Mouse (Mus musculus): ENCODE results near the gene Cfap46.
A peak's percentile ranks its signal among the peaks of the same experiment; 100 is the strongest.
"Not testable (repeated sequence)": the region's sequence is repeated elsewhere in the genome, so short reads cannot be mapped to it uniquely, and the experiment has no call there.

The Cfap46 gene

DNA sequence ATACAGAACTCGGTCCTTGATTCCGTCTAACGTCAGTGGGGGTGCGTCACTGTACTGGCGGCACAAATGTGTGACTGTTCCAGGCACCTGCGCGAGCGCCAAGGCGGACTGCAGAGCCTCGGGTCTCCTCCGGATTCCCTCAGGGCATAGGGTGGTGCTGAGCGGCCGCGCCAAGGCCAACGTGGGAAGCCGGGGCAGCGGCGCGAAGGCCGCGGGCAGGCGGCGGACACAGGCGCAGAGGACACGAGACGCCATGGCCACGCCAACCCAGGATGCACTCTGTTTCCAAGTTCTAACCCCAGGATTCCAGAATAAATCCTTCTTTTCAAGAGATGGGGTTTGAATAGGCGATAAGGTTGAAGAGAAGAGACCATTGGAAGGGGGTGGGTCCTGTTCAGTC lies 23.7 kb downstream of the Cfap46 start:
- not testable (repeated sequence) for DNase-seq

GRCm38 (mm10) chr7:139649698-139650097 lies 33.9 kb downstream of the Cfap46 start:
- DNase-seq = no peak

DNA sequence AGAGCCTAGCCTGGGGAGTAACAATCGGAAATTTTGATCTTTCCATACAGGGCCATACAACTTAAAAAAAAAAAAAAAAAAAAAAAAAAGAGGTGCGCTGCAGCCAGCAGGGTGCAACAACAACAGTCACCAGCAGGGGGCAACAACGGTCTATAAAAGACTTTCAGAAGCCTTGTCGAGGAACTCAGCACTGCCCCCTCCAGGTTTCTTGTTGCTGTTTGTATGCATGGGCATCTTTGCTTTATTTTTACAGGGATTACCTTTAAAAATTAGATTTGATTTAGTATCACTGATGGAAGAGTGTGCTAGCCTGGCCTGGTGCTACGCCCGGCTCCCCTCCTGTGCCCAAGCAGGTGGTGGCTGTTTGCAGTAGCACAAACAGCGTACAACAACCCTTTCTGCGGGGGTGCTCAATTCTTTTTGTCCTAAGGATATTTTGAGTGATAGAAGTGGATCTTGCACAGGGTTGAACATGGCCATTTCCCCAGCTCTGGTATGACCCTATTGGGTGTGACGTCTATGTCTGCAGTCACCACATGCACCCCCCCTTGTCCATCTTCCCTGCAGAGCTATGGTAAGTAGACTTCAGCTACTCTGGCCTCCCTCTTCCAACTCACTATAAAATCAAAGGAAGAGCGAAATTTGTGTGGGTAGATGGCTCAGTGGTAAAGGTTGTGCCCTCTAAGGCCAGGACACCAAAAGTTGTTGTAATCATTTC lies 35.4 kb downstream of the Cfap46 start:
- peak; percentile 86 for DNase-seq

DNA sequence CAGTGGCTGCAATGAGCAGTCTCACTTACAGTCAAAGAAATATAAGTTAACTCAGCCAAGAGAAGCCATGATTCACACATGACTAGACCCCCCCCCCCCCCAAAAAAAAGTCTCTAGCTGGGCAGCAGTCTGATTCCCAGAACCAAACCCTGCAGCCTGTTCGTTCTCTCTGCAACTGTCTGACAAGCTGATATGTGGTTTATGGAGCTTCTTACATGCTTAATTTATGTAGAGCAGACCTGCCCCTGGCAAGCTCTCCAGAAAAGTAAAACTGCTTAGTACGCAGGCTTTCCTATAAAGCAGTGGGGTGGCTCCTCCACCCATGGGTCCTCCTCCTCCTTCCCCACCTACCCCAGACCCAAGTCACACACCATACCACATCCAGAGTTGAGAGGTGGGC lies 50.2 kb downstream of the Cfap46 start:
- no peak for DNase-seq

DNA sequence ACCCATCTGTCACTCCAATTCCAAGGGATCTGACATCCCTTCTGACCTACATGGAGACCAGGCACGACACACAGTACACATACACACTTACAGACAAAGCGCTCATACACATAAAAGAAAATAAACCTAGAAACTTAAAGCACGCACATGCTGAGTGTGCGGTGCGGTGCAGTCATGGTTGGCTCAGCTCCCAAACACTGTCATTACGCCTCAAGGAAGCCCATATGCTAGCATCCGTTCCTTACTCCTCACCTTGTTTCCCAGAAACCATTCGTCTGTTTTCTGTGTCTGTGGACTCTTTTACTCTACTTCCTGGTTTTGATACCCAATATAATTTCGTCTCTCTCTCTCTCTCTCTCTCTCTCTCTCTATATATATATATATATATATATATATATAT lies 58.5 kb downstream of the Cfap46 start:
- no peak for DNase-seq

DNA sequence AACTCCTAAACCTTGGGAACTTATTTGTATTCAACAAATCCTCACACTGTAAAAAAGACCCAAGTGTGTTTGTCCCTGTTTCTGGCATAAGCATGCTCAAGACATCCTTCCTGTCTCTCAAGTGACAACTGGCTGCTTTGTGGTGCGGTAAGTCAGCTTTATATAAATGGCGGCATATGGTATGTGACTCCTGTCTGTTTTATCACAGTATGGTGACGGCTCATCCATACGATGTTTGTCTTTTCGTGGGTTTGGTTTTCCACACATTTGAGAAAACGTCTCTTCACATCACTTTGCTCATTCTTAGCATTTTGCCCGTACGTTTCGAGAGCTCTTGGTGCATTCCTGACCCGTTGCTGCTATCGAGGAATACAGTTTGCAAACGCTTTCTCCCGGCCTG lies 61.0 kb downstream of the Cfap46 start:
- DNase-seq = no peak

- peak; percentile 54 for DNase-seq
These were observed 67.5 kb downstream of the Cfap46 start for GRCm38 (mm10) chr7:139615767-139616766.

- DNase-seq = no peak
These were observed 73.3 kb downstream of the Cfap46 start for GRCm38 (mm10) chr7:139610328-139610727.

DNA sequence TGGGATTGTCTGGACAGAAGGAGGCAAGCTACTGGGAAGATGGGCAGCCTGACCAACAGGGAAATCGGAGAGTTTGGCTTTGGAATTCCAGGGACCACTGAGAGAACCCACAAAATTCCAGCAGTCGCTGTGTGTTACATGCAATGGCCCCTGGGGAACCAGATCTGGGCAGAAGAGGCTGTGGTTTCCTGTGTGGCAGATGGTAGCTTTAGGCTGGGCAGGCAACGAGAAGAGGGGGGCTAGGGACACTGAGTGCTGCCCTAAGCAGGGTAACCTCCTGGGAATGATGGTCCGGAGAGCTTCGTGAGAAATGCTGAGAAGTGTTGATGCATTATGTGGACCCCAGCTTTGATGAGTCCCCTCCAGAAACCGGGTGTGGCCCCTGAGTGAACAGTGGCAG lies 87.8 kb downstream of the Cfap46 start:
- no peak for DNase-seq

DNA sequence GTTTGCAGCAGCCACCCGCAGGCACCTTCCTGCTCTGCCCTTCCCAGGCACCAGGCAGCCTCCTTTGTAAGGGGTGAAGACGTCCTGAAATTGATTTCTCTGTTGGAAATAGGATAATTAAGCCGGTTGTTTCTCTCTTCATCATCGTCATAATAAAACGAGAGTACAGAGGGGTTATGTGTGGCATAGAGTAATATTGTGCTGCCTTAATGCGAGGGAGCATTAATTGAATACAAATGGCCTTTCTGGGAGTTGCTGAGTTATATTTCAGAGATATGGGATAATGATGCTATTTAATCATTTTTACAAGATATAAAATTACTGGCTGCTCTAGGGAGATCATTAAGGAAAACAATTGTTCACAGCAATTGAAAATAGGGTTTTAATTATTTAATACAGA lies 88.3 kb downstream of the Cfap46 start:
- no peak for DNase-seq

- no peak for DNase-seq
These were observed 92.3 kb downstream of the Cfap46 start for GRCm38 (mm10) chr7:139591311-139591710.

DNA sequence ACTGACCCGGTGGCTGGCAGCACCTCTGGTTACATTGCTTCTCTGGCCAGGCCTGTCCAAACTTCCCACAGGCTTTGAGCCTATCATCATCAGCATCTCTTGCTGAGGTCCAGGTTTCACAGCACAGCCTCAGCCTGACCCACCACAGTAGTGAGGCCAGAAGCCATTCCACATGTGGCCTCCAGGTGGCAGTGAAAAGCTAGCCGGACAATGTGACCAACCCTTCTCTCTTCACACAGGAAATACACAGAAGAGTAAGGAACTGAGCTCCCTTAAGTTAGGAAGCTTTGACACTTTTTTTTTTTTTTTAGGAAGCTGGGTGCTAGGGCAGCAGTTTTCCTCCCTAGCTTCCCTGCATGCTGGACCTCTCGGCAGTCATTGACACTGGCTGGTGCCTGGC lies 93.3 kb downstream of the Cfap46 start:
- no peak for DNase-seq

- no peak for DNase-seq
These were observed 95.7 kb downstream of the Cfap46 start for GRCm38 (mm10) chr7:139587919-139588318.

DNA sequence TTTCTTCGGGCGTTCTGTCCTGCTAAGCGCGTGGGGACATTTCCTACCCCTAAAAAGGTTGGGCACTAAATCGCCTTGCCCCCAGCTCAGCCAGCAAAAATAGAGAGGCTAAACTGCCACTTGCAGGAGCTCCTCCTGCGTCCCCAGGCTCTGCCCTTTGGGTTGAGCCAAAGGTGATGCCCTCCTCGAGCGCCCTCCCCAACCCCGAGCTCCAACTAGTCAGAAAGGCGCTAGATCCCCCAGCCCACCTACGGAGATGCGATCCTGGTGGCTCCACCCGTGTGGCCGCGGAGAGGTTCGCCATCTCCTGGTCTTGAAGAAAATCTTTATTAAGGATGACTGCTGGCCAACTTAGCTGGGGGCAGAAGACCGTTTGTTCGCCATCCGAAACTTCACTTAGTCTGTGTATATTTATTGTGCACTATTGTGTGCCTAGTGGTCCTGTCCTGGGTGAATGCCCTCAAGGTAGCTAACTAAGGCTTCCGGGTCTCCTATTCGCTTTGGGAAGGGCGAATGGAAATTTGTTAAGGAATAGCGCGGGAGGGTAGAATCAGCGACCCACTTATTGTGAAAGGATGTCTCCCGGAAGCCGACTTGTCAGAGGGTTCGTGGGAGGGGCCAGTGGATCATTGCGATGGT lies 98.3 kb downstream of the Cfap46 start:
- no peak for DNase-seq

- DNase-seq = no peak
These were observed 99.1 kb downstream of the Cfap46 start for GRCm38 (mm10) chr7:139584221-139585175.

DNA sequence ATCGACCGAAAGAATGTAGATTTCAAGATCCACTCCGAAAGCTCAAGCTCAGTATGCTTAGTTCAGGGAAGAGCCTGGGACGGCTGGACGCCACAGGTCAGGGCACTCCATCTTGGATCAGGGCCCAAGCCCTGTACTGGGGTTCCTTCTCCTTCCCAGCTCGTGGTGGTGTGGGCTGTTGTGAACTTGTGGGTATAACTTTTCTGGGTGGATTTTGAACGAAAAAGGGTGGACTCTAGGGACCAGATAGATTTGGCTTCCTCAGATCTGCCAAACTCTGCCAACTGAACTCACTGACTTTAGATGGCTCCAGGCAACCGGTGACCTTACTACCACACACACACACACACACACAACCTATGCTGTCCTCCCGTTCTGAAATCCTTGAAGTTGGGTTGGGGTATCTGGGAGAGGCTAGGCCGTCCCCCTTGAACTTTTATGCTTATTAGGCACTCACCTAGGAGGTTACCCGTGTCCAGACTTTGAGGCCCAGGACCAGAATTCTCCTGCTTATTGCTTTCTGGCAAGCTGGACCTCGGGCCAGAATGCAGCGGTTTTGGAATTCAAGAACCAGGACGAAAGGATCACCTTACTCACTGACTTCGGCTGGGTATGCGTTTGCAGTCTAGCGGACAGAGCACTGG lies 100.4 kb downstream of the Cfap46 start:
- no peak for DNase-seq

- peak; percentile 70 for DNase-seq
These were observed 101.0 kb downstream of the Cfap46 start, which contains the start of gene Nkx6-2 for GRCm38 (mm10) chr7:139582595-139582994. Nkx6-2 (minus strand) TSS chr7:139582797.

- DNase-seq = no peak
These were observed 101.6 kb downstream of the Cfap46 start for GRCm38 (mm10) chr7:139581801-139582571.

DNA sequence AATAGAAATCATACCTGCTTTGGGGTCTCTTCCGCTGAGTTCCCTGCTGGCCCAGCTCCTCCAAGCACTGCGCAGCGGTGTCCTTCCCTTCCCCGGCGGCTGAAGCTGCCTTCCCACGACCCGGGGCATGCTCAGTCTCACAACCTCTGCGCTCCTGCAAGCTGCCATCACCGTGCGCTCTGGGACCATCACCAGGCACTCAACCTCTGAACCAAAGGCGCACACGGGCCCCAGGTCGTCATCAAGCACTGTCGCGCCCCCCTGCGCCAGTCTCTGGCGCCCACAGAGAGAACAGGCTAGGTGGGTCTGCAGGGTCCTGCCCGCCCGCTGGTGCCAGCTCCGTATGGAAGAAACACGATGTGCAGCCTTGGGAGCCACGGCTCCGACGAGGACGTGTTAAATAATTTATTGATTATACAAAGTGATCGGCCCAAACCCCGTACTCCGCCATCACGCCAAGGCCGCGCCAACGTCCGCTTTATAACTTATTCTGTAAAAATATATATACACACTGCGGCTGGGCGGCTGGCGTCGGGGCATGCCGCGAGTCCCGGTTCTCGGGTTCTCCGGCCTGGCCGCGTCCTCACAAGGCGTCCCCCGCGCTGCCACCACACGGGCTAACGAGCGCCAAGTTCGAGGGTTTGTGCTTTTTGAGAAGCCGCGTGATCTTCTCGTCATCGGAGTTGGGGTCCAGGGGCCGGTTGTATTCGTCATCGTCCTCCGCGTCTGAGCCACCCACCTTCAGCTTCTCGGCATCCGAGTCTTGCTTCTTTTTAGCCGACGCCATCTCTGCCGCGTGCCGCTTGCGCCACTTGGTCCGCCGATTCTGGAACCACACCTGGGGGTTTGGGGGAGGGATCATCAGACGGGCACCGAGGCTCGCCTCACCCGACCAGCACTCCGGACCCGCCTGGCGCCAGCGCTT lies 102.5 kb downstream of the Cfap46 start:
- no peak for DNase-seq

Data from layer of hippocampus, adult 9-11 months (tissue).